Comparison of ENCODE assay signal across 20 mouse cellular contexts in the genomic region with DNA sequence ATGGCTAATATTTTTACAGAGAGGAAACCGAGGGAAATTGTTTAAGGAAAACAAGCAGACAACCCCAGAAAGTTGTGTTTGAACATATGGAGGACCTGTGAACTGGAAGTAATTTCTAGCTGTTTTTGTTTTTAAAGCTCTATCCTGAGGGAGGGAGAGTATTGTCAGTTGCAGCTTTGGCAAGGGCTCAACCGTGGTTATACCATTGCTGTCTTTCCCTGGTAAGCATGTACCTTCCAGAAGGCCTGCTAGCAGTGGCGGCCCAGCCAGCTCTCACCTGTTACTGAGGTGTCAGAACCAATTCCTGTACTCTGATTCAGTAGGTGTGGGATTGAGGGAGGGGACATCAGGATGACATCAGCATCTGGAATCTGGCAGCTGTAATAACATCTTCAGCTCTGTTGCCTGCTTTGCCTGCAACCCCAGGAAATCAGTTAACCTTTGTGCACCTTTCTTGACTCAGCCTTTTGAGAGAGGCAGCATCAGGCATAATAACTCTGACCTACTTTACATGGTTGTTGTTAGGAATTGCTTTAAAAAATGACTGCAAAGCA.
DNase-seq lines count a peak whose midpoint lies in the region; TF ChIP-seq lines count a peak whose summit lies in the region.
"Had no signal": no experiment of that assay in that cellular context is flagged by ENCODE, and none has a peak within 500 bp of the region (broad histone marks: within the 10 kb centered on the region; RNA-seq: fewer than 3 reads in every experiment).

No protein-coding gene starts in this region.

- no peak for DNase-seq in heart, adult 2 months
- DNase-seq in heart, adult 9 months (ENCODE audit: low spot score in 2 of 2) = no peak
- DNase-seq in retina, postnatal 1 day = peak; percentile 26
- no peak for DNase-seq in retina, embryonic 14.5 days (ENCODE audit: low spot score)
- peak; percentile 41 for DNase-seq in embryo, embryonic 11 days
- no peak for DNase-seq in left cerebral cortex, adult 11 months (ENCODE audit: low spot score)
- DNase-seq in adrenal gland, postnatal 36 days = no peak
- DNase-seq: adrenal gland, postnatal 14 days; B cell, adult 2 months; gastrocnemius, postnatal 10 days; kidney, postnatal 10 days; liver, postnatal 0 days; lung, postnatal 36 days; midbrain, embryonic 14.5 days; thymus, postnatal 36 days had no signal

- WGBS in heart, adult 2 months = 57% methylated on average over 3 of the region's 3 CpGs

- TF ChIP-seq CTCF in heart, adult 2 months (IDR thresholded peaks at IDR 0.05) = no peak

- H3K4me1 ChIP-seq in heart, adult 2 months (ENCODE audit: control insufficient read depth, insufficient read depth, low read length) = peaks cover 15% of the 10 kb centered on the region

- no peak for TF ChIP-seq POLR2A in heart, adult 2 months (IDR thresholded peaks at IDR 0.05; ENCODE audit: insufficient read depth, low read depth, low read length)

- H3K4me3 ChIP-seq in heart, adult 2 months = no peak overlapping the region
- H3K4me3 ChIP-seq: embryonic facial prominence, embryonic 15.5 days; forebrain, embryonic 15.5 days; heart, embryonic 15.5 days; limb, embryonic 12.5 days had no signal

- intact Hi-C loops in heart, adult 2 months (cut with DNase I) = no loop called here

- 0 out of 2 replicates have a peak overlapping the region, but pooled peaks have one; percentile 6 for H3K27ac ChIP-seq in heart, adult 2 months
- H3K27ac ChIP-seq: embryonic facial prominence, embryonic 15.5 days; forebrain, embryonic 15.5 days; heart, embryonic 15.5 days; hindbrain, embryonic 14.5 days; limb, embryonic 12.5 days had no signal

- peaks cover 12% of the 10 kb centered on the region for H3K36me3 ChIP-seq in heart, adult 2 months (ENCODE audit: control insufficient read depth, insufficient read depth, low read length)
- H3K36me3 ChIP-seq: embryonic facial prominence, embryonic 15.5 days; forebrain, embryonic 15.5 days; heart, embryonic 15.5 days; limb, embryonic 12.5 days had no signal

- H3K9ac ChIP-seq in heart, adult 2 months (ENCODE audit: low read depth, low read length) = no peak overlapping the region
- H3K9ac ChIP-seq: embryonic facial prominence, embryonic 15.5 days; forebrain, embryonic 15.5 days; heart, embryonic 15.5 days; hindbrain, embryonic 14.5 days; limb, embryonic 12.5 days; liver, postnatal 0 days had no signal

- TF ChIP-seq EP300 in heart, adult 2 months (IDR thresholded peaks at IDR 0.05; ENCODE audit: insufficient read depth, low read depth, low read length) = no peak

- peaks cover 2% of the 10 kb centered on the region; the same call in 1 of the 2 replicates for H3K79me2 ChIP-seq in heart, adult 2 months (replicated peaks; ENCODE audit: control insufficient read depth, insufficient read depth, low read length)

- H3K27me3 ChIP-seq in heart, adult 2 months (ENCODE audit: control insufficient read depth, insufficient read depth, low read length) = no peaks in the 10 kb centered on the region
- H3K27me3 ChIP-seq: embryonic facial prominence, embryonic 15.5 days; forebrain, embryonic 15.5 days; heart, embryonic 15.5 days; limb, embryonic 12.5 days had no signal

Comparison
In these comparisons a context has a peak if more than half of its experiments do, and no peak if none do; other contexts are left out.
1. DNase-seq: peak in retina, postnatal 1 day (single experiment) and embryo, embryonic 11 days (single experiment); none in heart, adult 2 months (0 of 2), heart, adult 9 months (0 of 2), retina, embryonic 14.5 days (single experiment), left cerebral cortex, adult 11 months (single experiment) and adrenal gland, postnatal 36 days (0 of 2).